Mouse (Mus musculus) neural tube, embryonic 14.5 days (tissue): ENCODE data around the gene Gm38431. TPM values are rescaled to one million over a fixed set of nuclear protein-coding genes. Genes with fewer than 3 reads are reported as not detected.

Experiments
- ATAC-seq: fragments of 200-750 bp; cut with Nextera tagmentation; 2 replicates; pipeline ENCODE4 v1.8.0; 2017; ENCODE audit warnings: low read depth, mild to moderate bottlenecking, moderate TSS enrichment, moderate library complexity
- H3K27ac ChIP-seq: fragments of 300-500 bp; sonication (generic); 2 replicates; pipeline ENCODE4 v1.5.1; 2014; ENCODE audit warnings: low read depth, mild to moderate bottlenecking, control low read depth, low read length, moderate library complexity, mixed read lengths
- H3K27me3 ChIP-seq: fragments of 300-500 bp; sonication (generic); 2 replicates; pipeline ENCODE4 v1.6.1; 2014; ENCODE audit warnings: low read length; ENCODE audit not compliant: control insufficient read depth, insufficient read depth
- H3K36me3 ChIP-seq: fragments of 300-500 bp; sonication (generic); 2 replicates; pipeline ENCODE4 v1.6.1; 2014; ENCODE audit warnings: low read length, mixed read lengths; ENCODE audit not compliant: control insufficient read depth, insufficient read depth
- H3K4me1 ChIP-seq: fragments of 300-500 bp; sonication (generic); 2 replicates; pipeline ENCODE4 v1.6.1; 2014; ENCODE audit warnings: low read length; ENCODE audit not compliant: control insufficient read depth, insufficient read depth
- H3K4me2 ChIP-seq: fragments of 300-500 bp; sonication (generic); 2 replicates; pipeline ENCODE4 v1.6.1; 2014; ENCODE audit warnings: mild to moderate bottlenecking, low read depth, low read length, control low read depth
- H3K4me3 ChIP-seq: fragments of 300-500 bp; sonication (generic); 2 replicates; pipeline ENCODE4 v1.5.1; 2014; ENCODE audit warnings: low read depth, low read length, control low read depth, mixed read lengths
- H3K9ac ChIP-seq: fragments of 300-500 bp; sonication (generic); replicated peaks from 2 replicates; pipeline ENCODE4 v1.6.1; 2014; ENCODE audit warnings: low read depth, mild to moderate bottlenecking, control low read depth, low read length, mixed read lengths
- H3K9me3 ChIP-seq: fragments of 300-500 bp; sonication (generic); 2 replicates; pipeline ENCODE4 v1.6.1; 2016; ENCODE audit warnings: low read length; ENCODE audit not compliant: control insufficient read depth
- WGBS: fragments of 180-500 bp; shearing (Covaris S2); extraction: QIAGEN DNeasy Blood & Tissue Kit; methylation state at CpG from one replicate; pipeline ENCODE4 v1.1.7; 2014; 5-methylcytosine and 5-hydroxymethylcytosine counted together
- polyA plus RNA-seq: library from polyadenylated mRNA; unstranded; fragments of >200 nt; fragmentation: Nextera tagmentation; extraction: Ambion mirVana; gene quantifications from 2 replicates; pipeline ENCODE4 v1.2.1, GENCODE M21; 2014

Gm38431 gene
- polyA plus RNA-seq, 1 experiment from 2014 or later, result 0.88 TPM

- Histone ChIP-seq H3K4me2 (no peak overlapping the region), H3K4me3 (no peak overlapping the region), H3K27ac (no peak overlapping the region), H3K9me3 (no peaks in the 10 kb centered on the region), H3K9ac (no peak overlapping the region), H3K4me1 (peaks cover 7% of the 10 kb centered on the region), H3K27me3 (no peaks in the 10 kb centered on the region), H3K36me3 (peaks cover 3% of the 10 kb centered on the region; the same call in 1 of the 2 replicates)
- no peak for ATAC-seq
- 90% methylated on average over 12 of the region's 12 CpGs for WGBS
These were observed 40.4 kb upstream of the Gm38431 start for GRCm38 (mm10) chr9:21132102-21132775.

DNA sequence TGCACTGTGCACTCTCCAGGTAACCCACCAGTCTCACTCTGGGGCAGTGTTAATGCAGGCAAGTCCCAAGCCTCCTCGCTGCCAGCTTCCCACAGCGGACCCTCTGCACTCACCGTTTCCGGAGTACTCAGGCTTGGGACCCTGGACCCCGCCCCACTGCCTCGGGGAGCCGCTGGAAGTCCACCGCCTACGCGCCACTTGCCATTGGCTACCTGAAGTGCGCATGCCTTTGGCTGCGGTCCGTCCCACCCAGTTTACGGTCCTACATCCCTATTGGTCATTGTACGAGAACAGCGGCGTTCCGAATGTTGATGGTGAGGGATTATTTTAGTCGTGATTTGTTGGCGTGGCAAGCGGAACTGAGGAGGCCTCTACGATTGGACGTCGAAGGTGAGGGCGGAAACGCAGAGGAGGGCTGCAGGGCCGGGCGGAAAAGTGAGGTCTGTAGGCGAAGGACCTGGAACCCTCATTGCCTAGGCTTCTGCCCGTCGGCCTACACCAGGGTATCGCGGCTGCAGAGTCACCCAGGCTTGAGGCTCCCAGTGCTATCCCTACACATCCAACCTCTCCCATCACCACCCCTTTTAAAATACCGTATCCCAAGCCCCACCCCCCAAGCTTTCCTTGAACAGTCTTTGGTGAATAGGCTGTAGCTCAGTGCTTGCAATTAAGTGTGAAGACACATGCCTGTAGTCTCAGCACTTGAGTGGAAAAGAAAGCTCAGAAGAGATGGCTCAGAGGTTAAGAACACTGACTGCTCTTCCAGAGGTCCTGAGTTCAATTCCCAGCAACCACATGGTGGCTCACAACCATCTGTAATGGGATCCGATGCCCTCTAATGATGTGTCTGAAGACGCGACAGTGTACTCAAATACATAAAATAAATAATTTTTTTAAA lies 39.5 kb upstream of the Gm38431 start, which contains the start of gene Tyk2:
Gene Tyk2 (minus strand): TSS at position 185 of the 898 bp plus-strand sequence.
- WGBS, result 7% methylated on average over 37 of the region's 37 CpGs
- peak within 1 kb of the TSS; percentile 44 for H3K9ac ChIP-seq
- no peaks in the 10 kb centered on the region for H3K27me3 ChIP-seq
- peaks cover 3% of the 10 kb centered on the region; the same call in 1 of the 2 replicates for H3K36me3 ChIP-seq
- H3K4me1 ChIP-seq, result peaks cover 7% of the 10 kb centered on the region
- H3K4me2 ChIP-seq, result peak within 1 kb of the TSS; percentile 70
- H3K27ac ChIP-seq, result peak within 1 kb of the TSS; percentile 60
- ATAC-seq, result peak; percentile 98
- no peaks in the 10 kb centered on the region for H3K9me3 ChIP-seq
- peak within 1 kb of the TSS; percentile 59 for H3K4me3 ChIP-seq

- no peak for ATAC-seq
- Histone ChIP-seq H3K4me3 (no peak overlapping the region), H3K27me3 (no peaks in the 10 kb centered on the region), H3K4me2 (no peak overlapping the region), H3K27ac (no peak overlapping the region), H3K36me3 (peaks cover 18% of the 10 kb centered on the region; the same call in 1 of the 2 replicates), H3K4me1 (peaks cover 7% of the 10 kb centered on the region), H3K9ac (no peak overlapping the region), H3K9me3 (no peaks in the 10 kb centered on the region)
- 87% methylated on average over 2 of the region's 2 CpGs for WGBS
These were observed 34.4 kb upstream of the Gm38431 start for GRCm38 (mm10) chr9:21126259-21126627.

GRCm38 (mm10) chr9:21125502-21126258 lies 33.9 kb upstream of the Gm38431 start:
- H3K9ac ChIP-seq, result no peak overlapping the region
- H3K4me2 ChIP-seq, result no peak overlapping the region
- H3K4me1 ChIP-seq, result peaks cover 5% of the 10 kb centered on the region
- ATAC-seq, result no peak
- WGBS, result 89% methylated on average over 9 of the region's 9 CpGs
- H3K9me3 ChIP-seq, result no peaks in the 10 kb centered on the region
- no peak overlapping the region for H3K4me3 ChIP-seq
- H3K36me3 ChIP-seq, result peaks cover 20% of the 10 kb centered on the region; the same call in 1 of the 2 replicates
- no peaks in the 10 kb centered on the region for H3K27me3 ChIP-seq
- no peak overlapping the region for H3K27ac ChIP-seq

DNA sequence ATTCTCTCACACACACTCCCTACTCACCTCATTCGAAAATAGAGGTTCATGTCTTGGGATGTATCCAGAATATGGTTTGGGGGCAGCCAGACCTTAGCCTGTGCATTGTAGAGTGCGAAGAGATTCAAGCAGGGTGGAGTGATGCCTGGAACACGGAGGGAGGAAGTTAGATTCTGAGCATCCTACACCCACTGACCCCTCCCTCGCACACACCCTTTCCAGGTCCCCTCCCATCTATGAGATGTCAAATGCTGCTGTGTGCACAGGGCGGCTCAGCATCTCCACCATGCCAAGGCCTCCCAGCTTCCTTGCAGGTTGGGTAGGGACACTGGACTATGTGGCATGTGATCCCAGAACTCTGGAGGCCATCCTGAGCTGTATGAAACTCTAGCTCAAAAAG lies 33.0 kb upstream of the Gm38431 start:
- Histone ChIP-seq H3K27me3 (no peaks in the 10 kb centered on the region), H3K36me3 (peaks cover 25% of the 10 kb centered on the region), H3K9me3 (no peaks in the 10 kb centered on the region), H3K4me3 (no peak overlapping the region), H3K4me2 (no peak overlapping the region), H3K27ac (no peak overlapping the region), H3K9ac (no peak overlapping the region), H3K4me1 (no peaks in the 10 kb centered on the region)
- WGBS, result 87% methylated on average over 5 of the region's 5 CpGs
- no peak for ATAC-seq

- 92% methylated on average over 16 of the region's 16 CpGs for WGBS
- peaks cover 24% of the 10 kb centered on the region for H3K36me3 ChIP-seq
- H3K27ac ChIP-seq, result no peak overlapping the region
- H3K4me1 ChIP-seq, result no peaks in the 10 kb centered on the region
- H3K4me2 ChIP-seq, result no peak overlapping the region
- no peak for ATAC-seq
- H3K27me3 ChIP-seq, result no peaks in the 10 kb centered on the region
- H3K9ac ChIP-seq, result no peak overlapping the region
- H3K9me3 ChIP-seq, result no peaks in the 10 kb centered on the region
- H3K4me3 ChIP-seq, result no peak overlapping the region
These were observed 29.7 kb upstream of the Gm38431 start for GRCm38 (mm10) chr9:21121483-21121882.

- Histone ChIP-seq H3K9ac (no peak overlapping the region), H3K4me1 (no peaks in the 10 kb centered on the region), H3K27me3 (no peaks in the 10 kb centered on the region), H3K9me3 (no peaks in the 10 kb centered on the region), H3K4me2 (no peak overlapping the region), H3K4me3 (no peak overlapping the region), H3K27ac (no peak overlapping the region), H3K36me3 (peaks cover 15% of the 10 kb centered on the region; the same call in 1 of the 2 replicates)
- WGBS, result 71% methylated on average over 6 of the region's 6 CpGs
- no peak for ATAC-seq
These were observed 25.3 kb upstream of the Gm38431 start for GRCm38 (mm10) chr9:21117073-21117472.

- H3K27me3 ChIP-seq, result no peaks in the 10 kb centered on the region
- H3K4me2 ChIP-seq, result no peak overlapping the region
- no peak for ATAC-seq
- WGBS, result 92% methylated on average over 8 of the region's 8 CpGs
- H3K9ac ChIP-seq, result no peak overlapping the region
- no peaks in the 10 kb centered on the region for H3K4me1 ChIP-seq
- H3K4me3 ChIP-seq, result no peak overlapping the region
- no peaks in the 10 kb centered on the region for H3K9me3 ChIP-seq
- H3K27ac ChIP-seq, result no peak overlapping the region
- peaks cover 7% of the 10 kb centered on the region; the same call in 1 of the 2 replicates for H3K36me3 ChIP-seq
These were observed 23.3 kb upstream of the Gm38431 start for GRCm38 (mm10) chr9:21115105-21115504.
